Comparison of ENCODE assay signal across 22 mouse cellular contexts in genomic region chr8:13149866-13150265, GRCm38 (mm10). TPM values are rescaled to one million over a fixed set of nuclear protein-coding genes. Genes with fewer than 3 reads are reported as not detected.
"Had no signal": no experiment of that assay in that cellular context is flagged by ENCODE, and none has a peak within 500 bp of the region (broad histone marks: within the 10 kb centered on the region; RNA-seq: fewer than 3 reads in every experiment).

No protein-coding gene starts in this region.

- H3K27ac ChIP-seq: heart, embryonic 10.5 days; hindbrain, embryonic 10.5 days; hindbrain, embryonic 12.5 days; hindbrain, embryonic 14.5 days; intestine, embryonic 15.5 days; layer of hippocampus, adult 2 months; left cerebral cortex, adult 2 months; limb, embryonic 10.5 days; limb, embryonic 12.5 days; liver, embryonic 13.5 days had no signal

- DNase-seq: gastrocnemius, postnatal 25 days; heart, adult 18-20 months; heart, postnatal 10 days; heart, postnatal 4 days; kidney, adult 18-20 months; kidney, adult 8-10 months; kidney, postnatal 10 days; kidney, postnatal 25 days; kidney, postnatal 4 days; liver; liver, embryonic 13.5 days had no signal

- H3K4me3 ChIP-seq: heart, embryonic 10.5 days; heart, embryonic 12.5 days; hindbrain, embryonic 10.5 days; hindbrain, embryonic 12.5 days; intestine, embryonic 15.5 days; layer of hippocampus, adult 2 months; left cerebral cortex, adult 2 months; limb, embryonic 10.5 days; limb, embryonic 12.5 days; liver, embryonic 13.5 days had no signal

RNA-seq across cellular contexts. Expression of gene Grtp1, which starts 50.6 kb away (rescaled TPM):
- total RNA-seq: granulocyte monocyte progenitor cell, adult 5-6 weeks had no signal
